Mouse (Mus musculus) CD4-positive, CD25-positive, alpha-beta regulatory T cell, adult 2 months (primary cell): ENCODE results near the gene Plppr4.

Source experiments
- DNase-seq: peaks from one replicate; pipeline ENCODE4 v3.0.0-alpha.2; 2012; ENCODE audit warnings: low read depth, low spot score

Gene Plppr4

GRCm38 (mm10) chr3:117360528-117360927 is at the start of gene Plppr4:
TSS of gene Plppr4 (minus strand) at chr3:117360876.
- no peak for DNase-seq

- DNase-seq, result no peak
Observed at GRCm38 (mm10) chr3:117405821-117406220, 45.1 kb upstream of the Plppr4 start.

DNA sequence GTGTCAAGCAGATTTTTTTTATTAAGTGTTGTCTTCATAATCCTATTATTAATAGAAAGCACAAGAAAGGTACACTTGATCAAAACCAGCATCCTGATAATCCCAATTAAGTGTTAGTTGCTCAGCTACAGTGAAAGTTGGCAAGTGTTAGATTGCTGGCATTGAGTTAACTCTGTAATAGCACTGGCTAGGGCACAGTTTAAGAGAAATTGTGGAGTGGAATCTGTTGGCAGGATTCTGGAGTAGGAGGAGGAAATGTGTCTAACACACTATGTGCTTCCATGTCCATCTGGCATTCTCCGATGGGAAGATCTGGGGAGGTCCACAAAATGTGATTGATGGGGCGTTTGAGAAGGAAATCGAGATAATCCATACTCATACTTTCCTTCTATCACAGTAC is 43.1 kb upstream of the Plppr4 start:
- DNase-seq, result no peak

DNA sequence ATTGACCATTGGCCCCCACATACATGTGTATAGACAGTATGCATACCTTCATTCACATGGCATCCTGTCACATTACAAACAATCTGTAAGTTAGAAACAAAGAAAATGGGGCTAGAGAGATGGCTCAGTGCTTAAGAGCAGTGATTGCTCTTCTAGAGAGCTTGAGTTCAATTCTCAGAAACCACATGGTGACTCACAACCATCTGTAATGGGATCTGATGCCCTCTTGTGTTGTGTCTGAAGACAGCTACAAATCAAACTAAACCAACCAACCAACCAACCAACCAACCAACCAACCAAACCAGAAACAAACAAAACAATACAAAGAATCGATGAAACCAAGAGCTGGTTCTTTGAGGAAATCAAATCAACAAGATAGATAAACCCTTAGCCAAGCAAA is 5.4 kb upstream of the Plppr4 start:
- no peak for DNase-seq

- DNase-seq, result no peak
Observed at GRCm38 (mm10) chr3:117359686-117360521, 772 bp downstream of the Plppr4 start.

DNA sequence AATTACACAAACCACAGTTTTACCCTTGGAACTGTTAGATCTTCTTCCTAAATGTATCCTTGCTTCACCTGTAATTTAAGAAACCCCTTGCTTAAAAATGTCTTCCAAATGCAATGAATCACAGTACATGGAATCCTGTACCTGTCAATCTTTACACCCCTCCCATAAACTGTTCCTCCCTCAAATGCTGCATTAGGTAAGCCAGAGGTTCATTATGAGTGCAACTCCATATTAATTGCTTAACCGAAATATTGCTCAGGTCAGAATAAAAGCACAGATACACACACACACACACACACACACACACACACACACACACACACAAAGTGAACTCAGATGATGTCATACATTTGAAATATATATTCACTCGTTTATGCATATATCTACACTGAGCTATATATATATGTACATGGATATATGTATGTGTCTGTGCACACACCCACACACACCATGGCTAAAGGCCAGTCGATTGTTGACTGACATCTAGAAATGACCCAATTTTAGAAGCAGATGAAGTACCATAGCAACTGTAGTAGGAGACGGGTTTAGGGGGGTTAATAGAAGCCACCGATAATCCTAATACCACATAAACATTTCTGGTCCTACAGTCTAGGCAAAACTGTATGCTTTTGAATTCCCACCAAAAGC is 1.6 kb downstream of the Plppr4 start:
- DNase-seq, result no peak

DNA sequence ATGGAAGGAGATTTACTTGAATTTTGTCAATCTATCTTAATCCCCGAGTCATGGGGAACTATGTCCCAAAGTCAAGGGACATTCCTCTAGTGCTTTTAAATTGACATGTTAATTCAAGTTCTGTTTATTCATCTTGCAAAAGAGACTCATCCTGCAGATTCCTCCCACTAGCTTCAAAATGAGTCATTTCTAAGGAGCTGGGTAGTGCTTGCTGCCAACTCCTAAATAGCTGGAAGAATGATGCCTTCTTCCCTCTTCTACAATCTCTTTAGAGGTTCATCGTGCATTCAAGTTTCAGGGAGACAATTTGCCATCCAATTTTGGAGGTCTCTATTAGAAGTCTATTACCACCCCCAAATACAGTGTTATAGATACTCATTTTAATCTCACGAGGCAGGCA is 3.3 kb downstream of the Plppr4 start:
- DNase-seq, result no peak

- DNase-seq, result no peak
Observed at GRCm38 (mm10) chr3:117353940-117354339, 6.7 kb downstream of the Plppr4 start.

DNA sequence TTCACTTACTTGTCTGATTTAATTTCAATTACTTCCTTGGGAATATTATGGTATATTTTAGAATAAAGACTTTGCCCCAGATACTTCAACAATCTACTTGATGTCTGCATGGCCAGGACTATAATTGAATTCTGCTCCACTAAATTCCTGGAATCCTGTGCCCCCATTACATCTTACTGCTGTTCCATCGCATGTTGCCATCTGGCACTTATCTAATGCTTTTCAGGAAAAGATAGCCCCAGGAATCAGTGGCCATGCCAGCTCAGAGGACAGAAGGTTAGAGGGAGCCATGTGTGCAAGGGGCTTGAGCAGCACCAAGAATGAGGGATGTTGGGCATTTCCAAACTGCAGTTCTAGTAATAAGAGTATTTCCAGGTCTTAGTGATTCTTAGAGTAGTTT is 14.3 kb downstream of the Plppr4 start:
- no peak for DNase-seq

GRCm38 (mm10) chr3:117331502-117331901 is 29.2 kb downstream of the Plppr4 start:
- no peak for DNase-seq

DNA sequence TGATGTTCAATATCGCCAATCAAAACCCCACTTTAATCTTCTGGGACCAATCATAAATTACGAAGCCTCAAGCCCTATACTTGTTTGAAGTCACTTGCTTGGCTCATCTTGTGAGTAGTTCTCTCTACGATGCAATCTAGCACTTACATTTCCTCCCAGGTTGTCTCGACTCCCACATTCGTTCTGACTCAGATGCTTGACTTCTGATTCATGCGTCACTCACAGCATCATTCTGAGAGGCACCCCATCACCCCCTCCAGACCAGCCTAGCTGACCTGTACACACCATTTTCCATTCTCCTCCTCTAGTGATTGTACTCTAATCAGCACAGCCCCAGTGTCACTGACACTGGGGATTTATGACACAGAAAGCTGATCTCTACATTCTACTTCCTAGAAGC is 31.2 kb downstream of the Plppr4 start:
- no peak for DNase-seq

DNA sequence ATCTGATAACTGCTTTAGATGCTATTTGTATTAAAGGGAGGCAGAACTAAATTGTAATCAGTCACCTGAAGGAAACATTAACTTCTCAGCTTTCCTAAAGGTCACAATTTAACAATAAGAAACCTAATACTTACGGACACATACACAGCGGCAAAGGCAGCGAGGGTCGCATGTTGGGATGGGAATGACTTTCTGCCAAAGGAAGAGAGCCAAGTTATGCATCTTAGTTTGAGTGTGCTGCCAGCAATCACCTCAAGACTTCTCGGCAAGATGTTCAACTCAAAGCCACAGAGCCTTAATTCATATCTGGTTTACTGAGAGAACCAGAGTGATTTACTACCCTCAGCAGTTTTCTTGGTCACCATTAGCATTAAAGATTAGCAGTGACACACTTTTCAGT is 34.1 kb downstream of the Plppr4 start:
- no peak for DNase-seq

GRCm38 (mm10) chr3:117319671-117320070 is 41.0 kb downstream of the Plppr4 start:
- DNase-seq, result no peak

DNA sequence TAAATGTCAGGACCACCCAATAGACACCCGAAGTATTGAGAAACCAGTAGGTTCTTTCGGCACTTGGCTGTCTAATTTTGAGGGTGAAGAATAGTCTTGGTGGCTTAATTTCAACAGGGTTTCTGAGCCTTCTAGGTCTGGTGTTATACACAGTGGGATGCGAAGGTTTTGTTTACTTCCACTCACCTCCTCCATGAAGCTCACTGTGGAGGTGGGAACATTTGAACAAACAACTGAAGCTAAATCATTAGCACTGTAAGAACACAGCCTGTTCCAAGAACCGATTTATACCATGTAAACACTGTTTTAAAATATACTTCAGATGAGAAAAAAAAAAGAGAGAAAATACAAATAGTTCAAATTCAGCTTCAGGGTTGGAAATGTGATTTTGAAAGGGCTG is 47.3 kb downstream of the Plppr4 start:
- DNase-seq, result no peak

- DNase-seq, result no peak
Observed at GRCm38 (mm10) chr3:117312097-117312496, 48.6 kb downstream of the Plppr4 start.

GRCm38 (mm10) chr3:117310801-117311368 is 49.8 kb downstream of the Plppr4 start:
- no peak for DNase-seq

GRCm38 (mm10) chr3:117309580-117309910 is 51.1 kb downstream of the Plppr4 start:
- DNase-seq, result no peak

- no peak for DNase-seq
Observed at GRCm38 (mm10) chr3:117308895-117309579, 51.6 kb downstream of the Plppr4 start.

DNA sequence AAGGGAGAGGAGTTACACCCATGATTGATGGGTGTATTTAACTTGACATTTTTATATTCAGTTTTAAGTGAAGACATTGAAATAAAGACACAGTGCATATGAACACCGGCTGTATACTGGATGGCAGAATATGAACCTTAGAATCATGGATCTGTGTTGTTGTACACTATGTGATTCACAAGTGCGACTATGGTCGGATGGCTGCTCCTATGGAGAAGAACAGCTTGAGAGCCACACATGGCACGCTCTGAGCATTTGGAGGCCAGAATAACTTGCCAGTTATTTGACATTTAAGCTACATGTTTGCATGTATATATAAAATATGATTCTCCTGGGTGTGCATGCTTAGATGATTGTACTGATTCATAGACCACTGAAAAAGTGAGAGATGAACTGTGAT is 53.1 kb downstream of the Plppr4 start:
- no peak for DNase-seq

DNA sequence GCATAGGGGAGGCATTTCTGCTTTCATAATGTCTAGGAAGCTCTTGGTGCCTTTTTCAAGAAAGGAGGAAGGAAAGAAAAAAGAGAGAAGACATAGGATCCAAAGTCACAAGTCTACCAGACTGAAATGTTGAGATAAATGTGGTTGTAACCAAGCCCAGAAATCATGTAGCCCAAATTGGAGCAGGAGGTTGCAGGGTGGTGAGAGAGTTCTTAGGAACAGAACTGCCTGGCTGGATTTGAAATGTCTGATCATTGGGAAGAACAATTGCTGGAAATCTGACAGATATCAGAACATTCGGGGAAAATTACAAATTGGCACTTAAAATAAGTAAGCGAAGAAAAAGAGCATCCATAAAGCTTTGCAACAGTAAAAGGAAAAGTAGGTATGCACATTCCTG is 56.6 kb downstream of the Plppr4 start:
- DNase-seq, result no peak

DNA sequence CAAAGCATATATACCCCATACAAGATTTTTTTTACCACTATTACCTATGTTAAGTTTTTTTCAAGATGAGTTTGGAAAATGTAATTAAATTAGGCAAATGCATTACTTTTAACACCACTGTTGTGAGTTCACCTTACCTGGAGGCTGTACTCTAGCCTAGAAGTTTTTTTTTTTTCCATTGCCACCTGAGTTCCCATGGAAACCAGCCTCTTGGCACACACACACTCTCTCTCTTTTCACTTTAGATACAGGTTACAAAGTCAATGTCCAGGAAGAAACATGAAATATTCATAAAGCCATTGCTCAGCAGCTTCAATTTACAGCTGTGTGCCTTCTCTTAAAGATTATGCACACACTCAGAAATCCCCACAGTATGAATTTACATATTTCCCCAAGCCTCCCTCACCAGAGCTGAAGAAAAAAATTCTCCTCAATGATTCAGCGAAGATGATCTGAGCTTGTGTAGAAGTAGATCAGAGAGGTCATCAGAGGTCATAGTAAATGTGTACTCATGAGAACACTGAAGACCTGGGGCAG is 59.9 kb downstream of the Plppr4 start:
- DNase-seq, result no peak

- no peak for DNase-seq
Observed at GRCm38 (mm10) chr3:117297735-117298134, 62.9 kb downstream of the Plppr4 start.
